Mouse (Mus musculus) ES-Bruce4 (cell line): ENCODE results near the gene Fem1a.

ENCODE experiments used
- CTCF ChIP-seq: IDR thresholded peaks from one replicate; pipeline ENCODE4 v1.8.1; 2011; ENCODE audit warnings: low read depth, low read length
- POLR2A ChIP-seq: IDR thresholded peaks from one replicate; pipeline ENCODE4 v1.8.1; 2011; ENCODE audit warnings: low read length; ENCODE audit not compliant: insufficient read depth

- TF ChIP-seq CTCF (no peak), POLR2A (no peak)
Observed at GRCm38 (mm10) chr17:56308088-56308487, 51.5 kb downstream of the Fem1a start.
